Mouse (Mus musculus): ENCODE data around the gene Cyp4f17. TPM values are rescaled to one million over a fixed set of nuclear protein-coding genes. Genes with fewer than 3 reads are reported as not detected.
"Not testable (repeated sequence)": the region's sequence is repeated elsewhere in the genome, so short reads cannot be mapped to it uniquely, and the experiment has no call there.

Gene Cyp4f17
- polyA plus RNA-seq, 2 experiments, result 0.36 to 0.48 TPM

- no peak overlapping the region for H3K4me3 ChIP-seq (ENCODE audit: insufficient read depth in 1 of 2, low read depth in 2 of 2, low read length in 2 of 2)
- TF ChIP-seq CTCF (IDR thresholded peaks at IDR 0.05; ENCODE audit: low read depth), result no peak
- no peak for TF ChIP-seq EP300 (IDR thresholded peaks at IDR 0.05; ENCODE audit: low read depth)
- no peak for DNase-seq (ENCODE audit: low read depth in 3 of 3, low spot score in 3 of 3)
Observed at GRCm38 (mm10) chr17:32534068-32534467, 28.2 kb downstream of the Cyp4f17 start.

GRCm38 (mm10) chr17:32536051-32536866 is 30.4 kb downstream of the Cyp4f17 start, which contains the start of gene Cyp4f16:
TSS of gene Cyp4f16 (plus strand) at chr17:32536558.
- 10% methylated on average over 5 of the region's 5 CpGs for WGBS (ENCODE audit: insufficient replicate concordance)
- H3K4me1 ChIP-seq (replicated peaks; ENCODE audit: control insufficient read depth in 2 of 2, insufficient read depth in 2 of 2, low read length in 1 of 2); H3K9me3 ChIP-seq (ENCODE audit: control insufficient read depth, low read length); H3K27me3 ChIP-seq (ENCODE audit: control insufficient read depth, insufficient read depth, low read length); H3K27ac ChIP-seq; H3K9ac ChIP-seq (replicated peaks); H3K36me3 ChIP-seq (replicated peaks; ENCODE audit: control insufficient read depth, insufficient read depth, low read depth): not testable (repeated sequence)
- ATAC-seq (ENCODE audit: insufficient read depth) (peak; percentile 60), DNase-seq (ENCODE audit: low read depth in 3 of 3, low spot score in 3 of 3) (peak; percentile 14 to 28 (median 23))
- H3K4me2 ChIP-seq (ENCODE audit: low read depth), result peak within 1 kb of the TSS; percentile 11; the same call in 1 of the 2 replicates
- H3K4me3 ChIP-seq (ENCODE audit: insufficient read depth in 1 of 2, low read depth in 2 of 2, low read length in 2 of 2), result peak within 1 kb of the TSS; percentile 22 to 66

More at GRCm38 (mm10) chr17:32534068-32534467, 28.2 kb downstream of the Cyp4f17 start:
- Histone ChIP-seq H3K27ac (no peak overlapping the region), H3K9me3 (ENCODE audit: control insufficient read depth, low read length) (no peaks in the 10 kb centered on the region), H3K4me2 (ENCODE audit: low read depth) (no peak overlapping the region), H3K4me1 (replicated peaks; ENCODE audit: control insufficient read depth in 2 of 2, insufficient read depth in 2 of 2, low read length in 1 of 2) (no peaks in the 10 kb centered on the region; a peak in 1 of 4 replicates), H3K9ac (replicated peaks) (no peak overlapping the region), H3K27me3 (ENCODE audit: control insufficient read depth, insufficient read depth, low read length) (no peaks in the 10 kb centered on the region), H3K36me3 (replicated peaks; ENCODE audit: control insufficient read depth, insufficient read depth, low read depth) (no peaks in the 10 kb centered on the region)
- no peak for ATAC-seq (ENCODE audit: insufficient read depth)
- WGBS (ENCODE audit: insufficient replicate concordance), result 43% methylated on average over 6 of the region's 6 CpGs

GRCm38 (mm10) chr17:32536867-32537250 is 31.0 kb downstream of the Cyp4f17 start:
- WGBS (ENCODE audit: insufficient replicate concordance), result 37% methylated on average over 5 of the region's 5 CpGs
- H3K4me2 ChIP-seq (ENCODE audit: low read depth), result peak overlapping the region; percentile 11; the same call in 1 of the 2 replicates
- no peak for TF ChIP-seq EP300 (IDR thresholded peaks at IDR 0.05; ENCODE audit: low read depth)
- no peak for TF ChIP-seq CTCF (IDR thresholded peaks at IDR 0.05; ENCODE audit: low read depth)
- H3K27ac ChIP-seq, result no peak overlapping the region
- no peak for ATAC-seq (ENCODE audit: insufficient read depth)
- H3K36me3 ChIP-seq (replicated peaks; ENCODE audit: control insufficient read depth, insufficient read depth, low read depth), result no peaks in the 10 kb centered on the region
- H3K27me3 ChIP-seq (ENCODE audit: control insufficient read depth, insufficient read depth, low read length), result no peaks in the 10 kb centered on the region
- no peak for DNase-seq (ENCODE audit: low read depth in 3 of 3, low spot score in 3 of 3)
- no peak overlapping the region for H3K9ac ChIP-seq (replicated peaks)
- no peaks in the 10 kb centered on the region; a peak in 1 of 4 replicates for H3K4me1 ChIP-seq (replicated peaks; ENCODE audit: control insufficient read depth in 2 of 2, insufficient read depth in 2 of 2, low read length in 1 of 2)
- H3K9me3 ChIP-seq (ENCODE audit: control insufficient read depth, low read length), result no peaks in the 10 kb centered on the region
- peak overlapping the region; percentile 22 to 66; a peak in 3 of 4 replicates for H3K4me3 ChIP-seq (ENCODE audit: insufficient read depth in 1 of 2, low read depth in 2 of 2, low read length in 2 of 2)

- H3K36me3 ChIP-seq (replicated peaks; ENCODE audit: control insufficient read depth, insufficient read depth, low read depth); H3K9ac ChIP-seq (replicated peaks); ATAC-seq (ENCODE audit: insufficient read depth); H3K27ac ChIP-seq; H3K4me2 ChIP-seq (ENCODE audit: low read depth); H3K4me1 ChIP-seq (replicated peaks; ENCODE audit: control insufficient read depth in 2 of 2, insufficient read depth in 2 of 2, low read length in 1 of 2); H3K4me3 ChIP-seq (ENCODE audit: insufficient read depth in 1 of 2, low read depth in 2 of 2, low read length in 2 of 2); H3K9me3 ChIP-seq (ENCODE audit: control insufficient read depth, low read length); DNase-seq (ENCODE audit: low read depth in 3 of 3, low spot score in 3 of 3); H3K27me3 ChIP-seq (ENCODE audit: control insufficient read depth, insufficient read depth, low read length): not testable (repeated sequence)
- 63% methylated on average over 5 of the region's 5 CpGs for WGBS (ENCODE audit: insufficient replicate concordance)
Observed at GRCm38 (mm10) chr17:32544792-32545191, 38.9 kb downstream of the Cyp4f17 start.

- not testable (repeated sequence) for H3K27ac ChIP-seq; H3K36me3 ChIP-seq (replicated peaks; ENCODE audit: control insufficient read depth, insufficient read depth, low read depth); DNase-seq (ENCODE audit: low read depth in 3 of 3, low spot score in 3 of 3); ATAC-seq (ENCODE audit: insufficient read depth); H3K27me3 ChIP-seq (ENCODE audit: control insufficient read depth, insufficient read depth, low read length); H3K4me1 ChIP-seq (replicated peaks; ENCODE audit: control insufficient read depth in 2 of 2, insufficient read depth in 2 of 2, low read length in 1 of 2); H3K9ac ChIP-seq (replicated peaks); H3K9me3 ChIP-seq (ENCODE audit: control insufficient read depth, low read length)
- WGBS (ENCODE audit: insufficient replicate concordance), result 66% methylated on average over 3 of the region's 3 CpGs
- peak overlapping the region in 1 of 2 experiments; percentile 28; a peak in 2 of 4 replicates for H3K4me3 ChIP-seq (ENCODE audit: insufficient read depth in 1 of 2, low read depth in 2 of 2, low read length in 2 of 2)
- H3K4me2 ChIP-seq (ENCODE audit: low read depth), result peak overlapping the region; percentile 47
Observed at GRCm38 (mm10) chr17:32550377-32550776, 44.5 kb downstream of the Cyp4f17 start.

Data from liver, embryonic 14.5 days (tissue).